Mouse (Mus musculus): ENCODE measurements at regions not wholly inside any gene's neighbourhood (a gene's known extent, or its start where the extent isn't known, plus 50 kb on each side); places are given as distances from the start of the nearest gene placed in this dataset.

- H3K9me3 ChIP-seq (ENCODE audit: control insufficient read depth, low read length) = no peaks in the 10 kb centered on the region
- peaks cover 10% of the 10 kb centered on the region for H3K4me1 ChIP-seq (ENCODE audit: control insufficient read depth, insufficient read depth, low read length)
- ATAC-seq (ENCODE audit: low FRiP score, low read depth) = no peak
- 82% methylated on average over 2 of the region's 2 CpGs for WGBS
- no peak overlapping the region for H3K27ac ChIP-seq (replicated peaks; ENCODE audit: low read depth, low read length)
- TF ChIP-seq POLR2A (IDR thresholded peaks at IDR 0.05; ENCODE audit: borderline replicate concordance, extremely low read depth, insufficient read depth, insufficient read length) = no peak
- no peak overlapping the region for H3K4me3 ChIP-seq (replicated peaks; ENCODE audit: low read length)
- H3K36me3 ChIP-seq (ENCODE audit: control insufficient read depth, insufficient read depth, low read length) = no peaks in the 10 kb centered on the region
- no peaks in the 10 kb centered on the region for H3K27me3 ChIP-seq (ENCODE audit: control insufficient read depth, insufficient read depth, low read length)
- no peak overlapping the region for H3K4me2 ChIP-seq (replicated peaks; ENCODE audit: low read depth, low read length, severe bottlenecking)
- H3K9ac ChIP-seq (ENCODE audit: low read depth, low read length, severe bottlenecking) = no peak overlapping the region
- DNase-seq (ENCODE audit: low spot score) = no peak
Observed at GRCm38 (mm10) chr7:70839190-70839589, 472.7 kb upstream of the Nr2f2 start.

GRCm38 (mm10) chr7:70834787-70835461, 468.4 kb upstream of the Nr2f2 start:
- Histone ChIP-seq H3K27me3 (ENCODE audit: control insufficient read depth, insufficient read depth, low read length) (no peaks in the 10 kb centered on the region), H3K9me3 (ENCODE audit: control insufficient read depth, low read length) (no peaks in the 10 kb centered on the region), H3K9ac (ENCODE audit: low read depth, low read length, severe bottlenecking) (no peak overlapping the region), H3K36me3 (ENCODE audit: control insufficient read depth, insufficient read depth, low read length) (no peaks in the 10 kb centered on the region), H3K4me3 (replicated peaks; ENCODE audit: low read length) (no peak overlapping the region), H3K4me2 (replicated peaks; ENCODE audit: low read depth, low read length, severe bottlenecking) (no peak overlapping the region), H3K27ac (replicated peaks; ENCODE audit: low read depth, low read length) (0 out of 2 replicates have a peak overlapping the region, but pooled peaks have one; percentile 5), H3K4me1 (ENCODE audit: control insufficient read depth, insufficient read depth, low read length) (peaks cover 11% of the 10 kb centered on the region)
- peak; percentile 85 for ATAC-seq (ENCODE audit: low FRiP score, low read depth)
- DNase-seq (ENCODE audit: low spot score) = peak; percentile 30
- WGBS = 9% methylated on average over 4 of the region's 4 CpGs
- TF ChIP-seq POLR2A (IDR thresholded peaks at IDR 0.05; ENCODE audit: borderline replicate concordance, extremely low read depth, insufficient read depth, insufficient read length) = no peak

GRCm38 (mm10) chr7:70828486-70829195, 462.1 kb upstream of the Nr2f2 start:
- WGBS = 15% methylated on average over 5 of the region's 5 CpGs
- H3K9ac ChIP-seq (ENCODE audit: low read depth, low read length, severe bottlenecking) = no peak overlapping the region
- TF ChIP-seq POLR2A (IDR thresholded peaks at IDR 0.05; ENCODE audit: borderline replicate concordance, extremely low read depth, insufficient read depth, insufficient read length) = no peak
- ATAC-seq (ENCODE audit: low FRiP score, low read depth) (no peak), DNase-seq (ENCODE audit: low spot score) (no peak)
- H3K4me1 ChIP-seq (ENCODE audit: control insufficient read depth, insufficient read depth, low read length) = peaks cover 3% of the 10 kb centered on the region; the same call in 1 of the 2 replicates
- H3K9me3 ChIP-seq (ENCODE audit: control insufficient read depth, low read length) = no peaks in the 10 kb centered on the region
- no peak overlapping the region for H3K4me2 ChIP-seq (replicated peaks; ENCODE audit: low read depth, low read length, severe bottlenecking)
- H3K27ac ChIP-seq (replicated peaks; ENCODE audit: low read depth, low read length) = no peak overlapping the region
- no peaks in the 10 kb centered on the region for H3K36me3 ChIP-seq (ENCODE audit: control insufficient read depth, insufficient read depth, low read length)
- no peak overlapping the region for H3K4me3 ChIP-seq (replicated peaks; ENCODE audit: low read length)
- no peaks in the 10 kb centered on the region for H3K27me3 ChIP-seq (ENCODE audit: control insufficient read depth, insufficient read depth, low read length)

GRCm38 (mm10) chr7:70826074-70826473, 459.5 kb upstream of the Nr2f2 start:
- WGBS = 59% methylated on average over 3 of the region's 3 CpGs
- no peak for TF ChIP-seq POLR2A (IDR thresholded peaks at IDR 0.05; ENCODE audit: borderline replicate concordance, extremely low read depth, insufficient read depth, insufficient read length)
- no peaks in the 10 kb centered on the region for H3K9me3 ChIP-seq (ENCODE audit: control insufficient read depth, low read length)
- H3K27ac ChIP-seq (replicated peaks; ENCODE audit: low read depth, low read length) = no peak overlapping the region
- no peak overlapping the region for H3K4me3 ChIP-seq (replicated peaks; ENCODE audit: low read length)
- H3K9ac ChIP-seq (ENCODE audit: low read depth, low read length, severe bottlenecking) = no peak overlapping the region
- no peak overlapping the region for H3K4me2 ChIP-seq (replicated peaks; ENCODE audit: low read depth, low read length, severe bottlenecking)
- H3K4me1 ChIP-seq (ENCODE audit: control insufficient read depth, insufficient read depth, low read length) = peaks cover 12% of the 10 kb centered on the region
- ATAC-seq (ENCODE audit: low FRiP score, low read depth) (no peak), DNase-seq (ENCODE audit: low spot score) (no peak)
- no peaks in the 10 kb centered on the region for H3K27me3 ChIP-seq (ENCODE audit: control insufficient read depth, insufficient read depth, low read length)
- H3K36me3 ChIP-seq (ENCODE audit: control insufficient read depth, insufficient read depth, low read length) = no peaks in the 10 kb centered on the region

- H3K27me3 ChIP-seq (ENCODE audit: control insufficient read depth, insufficient read depth, low read length) = no peaks in the 10 kb centered on the region
- H3K36me3 ChIP-seq (ENCODE audit: control insufficient read depth, insufficient read depth, low read length) = no peaks in the 10 kb centered on the region
- peak; percentile 72 for DNase-seq (ENCODE audit: low spot score)
- H3K4me3 ChIP-seq (replicated peaks; ENCODE audit: low read length) = peak overlapping the region; percentile 12
- H3K27ac ChIP-seq (replicated peaks; ENCODE audit: low read depth, low read length) = no peak overlapping the region
- H3K9me3 ChIP-seq (ENCODE audit: control insufficient read depth, low read length) = no peaks in the 10 kb centered on the region
- 8% methylated on average over 11 of the region's 11 CpGs for WGBS
- ATAC-seq (ENCODE audit: low FRiP score, low read depth) = peak; percentile 54; the same call in 1 of the 2 replicates
- no peak overlapping the region for H3K9ac ChIP-seq (ENCODE audit: low read depth, low read length, severe bottlenecking)
- TF ChIP-seq POLR2A (IDR thresholded peaks at IDR 0.05; ENCODE audit: borderline replicate concordance, extremely low read depth, insufficient read depth, insufficient read length) = no peak
- H3K4me2 ChIP-seq (replicated peaks; ENCODE audit: low read depth, low read length, severe bottlenecking) = peak overlapping the region; percentile 46
- peaks cover 9% of the 10 kb centered on the region for H3K4me1 ChIP-seq (ENCODE audit: control insufficient read depth, insufficient read depth, low read length)
Observed at GRCm38 (mm10) chr7:70823020-70823419, 456.5 kb upstream of the Nr2f2 start.

Measured in limb, embryonic 14.5 days (tissue).